Mouse (Mus musculus): ENCODE data around the gene Pus10.

DNA sequence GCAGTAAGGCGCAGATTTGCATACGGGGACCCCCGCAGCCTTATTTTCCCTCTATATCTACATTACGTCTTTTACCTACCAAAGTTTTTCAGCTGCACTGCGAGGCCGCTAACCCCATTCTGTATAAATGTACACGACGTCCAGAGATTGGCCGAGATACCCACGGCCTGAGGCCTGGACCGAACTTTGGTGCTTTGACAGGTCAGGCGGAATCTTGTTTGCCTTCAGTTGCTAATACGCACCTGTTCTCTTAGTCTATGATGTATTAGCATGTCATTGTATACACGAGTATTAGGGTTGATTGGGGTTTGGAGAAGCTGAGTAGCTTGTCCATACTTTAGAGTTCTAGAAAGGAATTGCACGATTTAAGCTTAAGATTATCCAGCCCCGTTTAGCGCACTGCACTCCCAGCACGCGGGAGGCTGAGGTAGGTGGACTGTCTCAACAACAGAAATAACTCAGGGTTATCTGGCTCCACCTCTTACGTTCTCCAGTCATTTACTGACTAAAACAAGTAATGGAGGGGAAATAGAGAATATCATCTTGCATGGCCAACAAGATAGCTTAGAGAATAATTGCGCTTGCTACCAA, 106.1 kb downstream of the Pus10 start:
- TF ChIP-seq CTCF (IDR thresholded peaks at IDR 0.05; ENCODE audit: borderline replicate concordance, insufficient read depth, low read depth, low read length), result no peak
- TF ChIP-seq POLR2A (IDR thresholded peaks at IDR 0.05; ENCODE audit: borderline replicate concordance, insufficient read depth, low read length), result no peak

Data from cerebellum, adult 2 months (tissue).